Mouse (Mus musculus): ENCODE measurements around the gene Pstpip1.
A peak's percentile ranks its signal among the peaks of the same experiment; 100 is the strongest.

The Pstpip1 gene

GRCm38 (mm10) chr9:56086524-56086923 is 3.2 kb upstream of the Pstpip1 start:
- no peaks in the 10 kb centered on the region for H3K36me3 ChIP-seq (ENCODE audit: control insufficient read depth, insufficient read depth, low read length, poor library complexity, severe bottlenecking)
- no peak for DNase-seq (ENCODE audit: low read depth, low spot score)
- no peaks in the 10 kb centered on the region for H3K27me3 ChIP-seq (ENCODE audit: control insufficient read depth, insufficient read depth, low read length, poor library complexity, severe bottlenecking)

- no peak for DNase-seq (ENCODE audit: low read depth, low spot score)
- Histone ChIP-seq H3K27me3 (ENCODE audit: control insufficient read depth, insufficient read depth, low read length, poor library complexity, severe bottlenecking) (no peaks in the 10 kb centered on the region), H3K36me3 (ENCODE audit: control insufficient read depth, insufficient read depth, low read length, poor library complexity, severe bottlenecking) (no peaks in the 10 kb centered on the region)
Measured at GRCm38 (mm10) chr9:56090546-56091225, 924 bp downstream of the Pstpip1 start.

GRCm38 (mm10) chr9:56092102-56092501 is 2.3 kb downstream of the Pstpip1 start:
- Histone ChIP-seq H3K36me3 (ENCODE audit: control insufficient read depth, insufficient read depth, low read length, poor library complexity, severe bottlenecking) (no peaks in the 10 kb centered on the region), H3K27me3 (ENCODE audit: control insufficient read depth, insufficient read depth, low read length, poor library complexity, severe bottlenecking) (no peaks in the 10 kb centered on the region)
- peak; percentile 53 for DNase-seq (ENCODE audit: low read depth, low spot score)

- DNase-seq (ENCODE audit: low read depth, low spot score) = peak; percentile 54
- no peaks in the 10 kb centered on the region for H3K36me3 ChIP-seq (ENCODE audit: control insufficient read depth, insufficient read depth, low read length, poor library complexity, severe bottlenecking)
- no peaks in the 10 kb centered on the region for H3K27me3 ChIP-seq (ENCODE audit: control insufficient read depth, insufficient read depth, low read length, poor library complexity, severe bottlenecking)
Measured at GRCm38 (mm10) chr9:56097584-56098298, 8.0 kb downstream of the Pstpip1 start.

- Histone ChIP-seq H3K36me3 (ENCODE audit: control insufficient read depth, insufficient read depth, low read length, poor library complexity, severe bottlenecking) (no peaks in the 10 kb centered on the region), H3K27me3 (ENCODE audit: control insufficient read depth, insufficient read depth, low read length, poor library complexity, severe bottlenecking) (no peaks in the 10 kb centered on the region)
- DNase-seq (ENCODE audit: low read depth, low spot score) = peak; percentile 81
Measured at GRCm38 (mm10) chr9:56100041-56100522, 10.3 kb downstream of the Pstpip1 start.

GRCm38 (mm10) chr9:56101022-56101421 is 11.3 kb downstream of the Pstpip1 start:
- DNase-seq (ENCODE audit: low read depth, low spot score) = peak; percentile 48
- Histone ChIP-seq H3K36me3 (ENCODE audit: control insufficient read depth, insufficient read depth, low read length, poor library complexity, severe bottlenecking) (no peaks in the 10 kb centered on the region), H3K27me3 (ENCODE audit: control insufficient read depth, insufficient read depth, low read length, poor library complexity, severe bottlenecking) (no peaks in the 10 kb centered on the region)

GRCm38 (mm10) chr9:56104921-56105320 is 15.2 kb downstream of the Pstpip1 start:
- DNase-seq (ENCODE audit: low read depth, low spot score) = no peak
- Histone ChIP-seq H3K36me3 (ENCODE audit: control insufficient read depth, insufficient read depth, low read length, poor library complexity, severe bottlenecking) (no peaks in the 10 kb centered on the region; the same call in 1 of the 2 replicates), H3K27me3 (ENCODE audit: control insufficient read depth, insufficient read depth, low read length, poor library complexity, severe bottlenecking) (no peaks in the 10 kb centered on the region)

- DNase-seq (ENCODE audit: low read depth, low spot score) = no peak
- H3K27me3 ChIP-seq (ENCODE audit: control insufficient read depth, insufficient read depth, low read length, poor library complexity, severe bottlenecking) = no peaks in the 10 kb centered on the region
- H3K36me3 ChIP-seq (ENCODE audit: control insufficient read depth, insufficient read depth, low read length, poor library complexity, severe bottlenecking) = no peaks in the 10 kb centered on the region; the same call in 1 of the 2 replicates
Measured at GRCm38 (mm10) chr9:56106274-56107072, 16.7 kb downstream of the Pstpip1 start.

GRCm38 (mm10) chr9:56107527-56107926 is 17.8 kb downstream of the Pstpip1 start:
- no peaks in the 10 kb centered on the region for H3K27me3 ChIP-seq (ENCODE audit: control insufficient read depth, insufficient read depth, low read length, poor library complexity, severe bottlenecking)
- no peaks in the 10 kb centered on the region; the same call in 1 of the 2 replicates for H3K36me3 ChIP-seq (ENCODE audit: control insufficient read depth, insufficient read depth, low read length, poor library complexity, severe bottlenecking)
- no peak for DNase-seq (ENCODE audit: low read depth, low spot score)

GRCm38 (mm10) chr9:56108174-56108573 is 18.4 kb downstream of the Pstpip1 start:
- no peak for DNase-seq (ENCODE audit: low read depth, low spot score)
- H3K36me3 ChIP-seq (ENCODE audit: control insufficient read depth, insufficient read depth, low read length, poor library complexity, severe bottlenecking) = no peaks in the 10 kb centered on the region; the same call in 1 of the 2 replicates
- no peaks in the 10 kb centered on the region for H3K27me3 ChIP-seq (ENCODE audit: control insufficient read depth, insufficient read depth, low read length, poor library complexity, severe bottlenecking)

GRCm38 (mm10) chr9:56118091-56118490 is 28.3 kb downstream of the Pstpip1 start:
- Histone ChIP-seq H3K36me3 (ENCODE audit: control insufficient read depth, insufficient read depth, low read length, poor library complexity, severe bottlenecking) (no peaks in the 10 kb centered on the region), H3K27me3 (ENCODE audit: control insufficient read depth, insufficient read depth, low read length, poor library complexity, severe bottlenecking) (no peaks in the 10 kb centered on the region)
- no peak for DNase-seq (ENCODE audit: low read depth, low spot score)

GRCm38 (mm10) chr9:56118582-56118981 is 28.8 kb downstream of the Pstpip1 start:
- DNase-seq (ENCODE audit: low read depth, low spot score) = peak; percentile 82
- no peaks in the 10 kb centered on the region for H3K27me3 ChIP-seq (ENCODE audit: control insufficient read depth, insufficient read depth, low read length, poor library complexity, severe bottlenecking)
- H3K36me3 ChIP-seq (ENCODE audit: control insufficient read depth, insufficient read depth, low read length, poor library complexity, severe bottlenecking) = no peaks in the 10 kb centered on the region; the same call in 1 of the 2 replicates

- DNase-seq (ENCODE audit: low read depth, low spot score) = no peak
- H3K27me3 ChIP-seq (ENCODE audit: control insufficient read depth, insufficient read depth, low read length, poor library complexity, severe bottlenecking) = no peaks in the 10 kb centered on the region
- no peaks in the 10 kb centered on the region; the same call in 1 of the 2 replicates for H3K36me3 ChIP-seq (ENCODE audit: control insufficient read depth, insufficient read depth, low read length, poor library complexity, severe bottlenecking)
Measured at GRCm38 (mm10) chr9:56119651-56120050, 29.9 kb downstream of the Pstpip1 start.

GRCm38 (mm10) chr9:56121097-56121496 is 31.3 kb downstream of the Pstpip1 start:
- Histone ChIP-seq H3K36me3 (ENCODE audit: control insufficient read depth, insufficient read depth, low read length, poor library complexity, severe bottlenecking) (no peaks in the 10 kb centered on the region; the same call in 1 of the 2 replicates), H3K27me3 (ENCODE audit: control insufficient read depth, insufficient read depth, low read length, poor library complexity, severe bottlenecking) (no peaks in the 10 kb centered on the region)
- DNase-seq (ENCODE audit: low read depth, low spot score) = peak; percentile 44

Measured in splenic B cell, adult 2 months (primary cell).